Mouse (Mus musculus) erythroblast, embryonic 14.5 days (primary cell): ENCODE measurements around the gene Rnf31.

Experiments used
- GATA1 ChIP-seq: IDR thresholded peaks from 2 replicates; pipeline ENCODE4 v1.6.1; 2012; ENCODE audit warnings: low read length, inconsistent platforms, mixed read lengths
- TAL1 ChIP-seq: IDR thresholded peaks from 3 replicates; pipeline ENCODE4 v1.6.1; 2012; ENCODE audit warnings: low read length, inconsistent platforms, mixed read lengths

GRCm38 (mm10) chr14:55563249-55563648, 28.3 kb upstream of the Rnf31 start:
- TF ChIP-seq GATA1 (no peak), TAL1 (no peak)
